Mouse (Mus musculus): Measurements from ENCODE around the gene Trem2. TPM values are rescaled to one million over a fixed set of nuclear protein-coding genes. Genes with fewer than 3 reads are reported as not detected.

The Trem2 gene
- total and polyA plus RNA-seq, 3 experiments = not detected

DNA sequence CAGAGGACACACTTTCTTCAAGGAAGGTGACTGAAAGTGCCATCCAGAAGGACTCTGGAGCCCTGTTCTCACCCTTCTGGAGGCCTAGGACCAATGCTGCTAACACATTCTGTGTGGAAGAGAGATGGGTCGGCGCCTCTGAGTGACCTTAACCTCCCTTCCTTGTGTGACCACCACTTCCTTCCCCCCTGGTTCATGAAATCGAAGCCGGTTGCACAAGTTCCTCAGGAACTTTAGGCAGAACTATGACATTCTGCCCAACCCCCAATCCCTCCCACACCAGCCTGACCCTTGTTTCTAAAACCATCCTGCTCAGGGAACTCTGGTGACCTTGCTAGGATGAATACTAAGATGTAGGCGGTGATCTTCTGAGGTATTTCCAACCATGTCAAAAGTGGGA lies 21.9 kb upstream of the Trem2 start:
- no peaks in the 10 kb centered on the region for H3K9me3 ChIP-seq (replicated peaks; ENCODE audit: low read length)
- TF ChIP-seq MAX (IDR thresholded peaks at IDR 0.05; ENCODE audit: low read length) = no peak
- H3K27me3 ChIP-seq (replicated peaks) = peaks cover 2% of the 10 kb centered on the region
- in situ Hi-C loops (cut with MboI; ENCODE audit: low pct_ligation_motif_present, low pct_unique_long_range_greater_than_20kb, low sequenced_read_pairs) = no loop called here
- H3K36me3 ChIP-seq (replicated peaks in 1 of 2; ENCODE audit: control insufficient read depth in 1 of 2, insufficient read depth in 1 of 2, low read length in 1 of 2) = peaks cover 0 to 7% of the 10 kb centered on the region in 2 experiments
- no peak for DNase-seq (ENCODE audit: extremely low read depth)
- no peak overlapping the region for H3K9ac ChIP-seq (ENCODE audit: insufficient read depth, low read depth)
- dilution Hi-C loops (cut with MboI; ENCODE audit: extremely low pct_ligation_motif_present, extremely low pct_unique_long_range_greater_than_20kb, low sequenced_read_pairs) = no loop called here
- peaks cover 3 to 30% of the 10 kb centered on the region in 2 experiments; a peak in 3 of 4 replicates for H3K4me1 ChIP-seq (ENCODE audit: control insufficient read depth in 1 of 2, insufficient read depth in 2 of 2)
- H3K27ac ChIP-seq (ENCODE audit: insufficient read depth, low read depth) = no peak overlapping the region
- no peak overlapping the region for H3K4me3 ChIP-seq (replicated peaks in 1 of 3; ENCODE audit: low read depth in 2 of 3, low read length in 2 of 3, poor library complexity in 1 of 3)
- no peak overlapping the region for H3K4me2 ChIP-seq (ENCODE audit: insufficient read depth, low read depth, poor library complexity, severe bottlenecking)
- H3K79me2 ChIP-seq (replicated peaks; ENCODE audit: control insufficient read depth, extremely low read depth, insufficient read depth, poor library complexity, severe bottlenecking) = no peaks in the 10 kb centered on the region

DNA sequence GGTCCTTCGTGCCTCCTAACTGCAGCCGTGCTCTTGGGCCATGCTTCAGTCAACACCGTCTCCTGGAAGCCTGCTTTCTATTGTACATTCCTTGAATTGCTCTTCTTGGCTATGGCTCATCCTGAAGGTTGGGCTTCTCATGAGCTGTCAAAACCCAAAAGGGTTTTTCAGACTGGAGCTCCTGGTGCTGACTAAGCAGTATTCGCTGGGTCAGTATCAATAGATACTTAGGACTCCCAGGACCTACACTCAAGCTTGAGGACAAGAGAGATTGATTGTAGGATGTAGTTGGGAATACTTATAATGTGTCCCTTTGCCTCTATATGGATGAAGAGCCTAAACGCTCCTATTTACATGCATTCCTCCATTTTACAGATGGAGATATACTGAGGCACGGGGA lies 21.1 kb upstream of the Trem2 start:
- Histone ChIP-seq H3K79me2 (replicated peaks; ENCODE audit: control insufficient read depth, extremely low read depth, insufficient read depth, poor library complexity, severe bottlenecking) (no peaks in the 10 kb centered on the region), H3K4me1 (ENCODE audit: control insufficient read depth in 1 of 2, insufficient read depth in 2 of 2) (peaks cover 3 to 27% of the 10 kb centered on the region in 2 experiments; a peak in 3 of 4 replicates), H3K9me3 (replicated peaks; ENCODE audit: low read length) (no peaks in the 10 kb centered on the region), H3K27me3 (replicated peaks) (peaks cover 5% of the 10 kb centered on the region), H3K36me3 (replicated peaks in 1 of 2; ENCODE audit: control insufficient read depth in 1 of 2, insufficient read depth in 1 of 2, low read length in 1 of 2) (peaks cover 0 to 7% of the 10 kb centered on the region in 2 experiments), H3K4me3 (replicated peaks in 1 of 3; ENCODE audit: low read depth in 2 of 3, low read length in 2 of 3, poor library complexity in 1 of 3) (no peak overlapping the region), H3K9ac (ENCODE audit: insufficient read depth, low read depth) (no peak overlapping the region), H3K27ac (ENCODE audit: insufficient read depth, low read depth) (no peak overlapping the region), H3K4me2 (ENCODE audit: insufficient read depth, low read depth, poor library complexity, severe bottlenecking) (no peak overlapping the region)
- dilution Hi-C loops (cut with MboI; ENCODE audit: extremely low pct_ligation_motif_present, extremely low pct_unique_long_range_greater_than_20kb, low sequenced_read_pairs) = no loop called here
- in situ Hi-C loops (cut with MboI; ENCODE audit: low pct_ligation_motif_present, low pct_unique_long_range_greater_than_20kb, low sequenced_read_pairs) = no loop called here
- DNase-seq (ENCODE audit: extremely low read depth) = no peak
- TF ChIP-seq CTCF (conservative IDR thresholded peaks at IDR 0.05 in 1 of 2, IDR thresholded peaks at IDR 0.05 in 1 of 2; ENCODE audit: low read depth in 2 of 2, low read length in 2 of 2) (no peak), BHLHE40 (IDR thresholded peaks at IDR 0.05; ENCODE audit: low read depth, low read length) (no peak), E2F4 (IDR thresholded peaks at IDR 0.05; ENCODE audit: insufficient replicate concordance, low read depth, low read length) (no peak), NRF1 (IDR thresholded peaks at IDR 0.05; ENCODE audit: low read depth, low read length) (no peak), MAFK (IDR thresholded peaks at IDR 0.05; ENCODE audit: insufficient replicate concordance, low read length) (peak; percentile 78), TBP (conservative IDR thresholded peaks at IDR 0.05; ENCODE audit: low read depth, low read length) (no peak), PAX5 (IDR thresholded peaks at IDR 0.05; ENCODE audit: low read length) (no peak), USF1 (IDR thresholded peaks at IDR 0.05; ENCODE audit: low read depth, low read length) (no peak)

DNA sequence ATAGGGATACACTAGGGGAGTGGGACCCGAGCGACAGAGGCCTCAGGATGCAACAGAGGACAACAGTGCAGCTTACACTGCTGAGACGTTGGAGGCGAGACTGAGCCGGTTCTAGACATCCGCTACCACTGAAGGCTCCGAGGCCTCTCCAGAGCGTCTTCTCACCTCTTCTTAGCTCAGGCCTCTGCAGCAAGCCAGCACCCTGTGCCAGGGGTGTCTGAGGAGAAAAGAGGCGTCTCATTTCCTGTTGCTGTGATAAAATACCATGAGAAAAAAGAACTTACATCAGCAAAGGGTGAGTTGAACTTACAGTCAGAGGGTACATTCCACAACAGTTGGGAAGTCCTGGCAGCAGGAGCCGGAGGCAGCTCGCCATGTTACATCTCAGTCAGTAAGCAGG lies 20.6 kb upstream of the Trem2 start:
- Histone ChIP-seq H3K4me1 (ENCODE audit: control insufficient read depth in 1 of 2, insufficient read depth in 2 of 2) (peaks cover 3 to 22% of the 10 kb centered on the region in 2 experiments; a peak in 3 of 4 replicates), H3K36me3 (replicated peaks in 1 of 2; ENCODE audit: control insufficient read depth in 1 of 2, insufficient read depth in 1 of 2, low read length in 1 of 2) (peaks cover 0 to 7% of the 10 kb centered on the region in 2 experiments), H3K27ac (ENCODE audit: insufficient read depth, low read depth) (no peak overlapping the region), H3K9ac (ENCODE audit: insufficient read depth, low read depth) (no peak overlapping the region), H3K4me3 (replicated peaks in 1 of 3; ENCODE audit: low read depth in 2 of 3, low read length in 2 of 3, poor library complexity in 1 of 3) (no peak overlapping the region), H3K79me2 (replicated peaks; ENCODE audit: control insufficient read depth, extremely low read depth, insufficient read depth, poor library complexity, severe bottlenecking) (no peaks in the 10 kb centered on the region), H3K9me3 (replicated peaks; ENCODE audit: low read length) (no peaks in the 10 kb centered on the region), H3K27me3 (replicated peaks) (peaks cover 5% of the 10 kb centered on the region), H3K4me2 (ENCODE audit: insufficient read depth, low read depth, poor library complexity, severe bottlenecking) (no peak overlapping the region)
- in situ Hi-C loops (cut with MboI; ENCODE audit: low pct_ligation_motif_present, low pct_unique_long_range_greater_than_20kb, low sequenced_read_pairs) (no loop called here), dilution Hi-C loops (cut with MboI; ENCODE audit: extremely low pct_ligation_motif_present, extremely low pct_unique_long_range_greater_than_20kb, low sequenced_read_pairs) (no loop called here)
- no peak for DNase-seq (ENCODE audit: extremely low read depth)
- TF ChIP-seq GABPA (IDR thresholded peaks at IDR 0.05; ENCODE audit: insufficient replicate concordance, low read depth, low read length) = no peak
- TF ChIP-seq ZNF384 (IDR thresholded peaks at IDR 0.05; ENCODE audit: low read depth, low read length) = no peak
- TF ChIP-seq TBP (conservative IDR thresholded peaks at IDR 0.05; ENCODE audit: low read depth, low read length) = no peak
- no peak for TF ChIP-seq NELFE (IDR thresholded peaks at IDR 0.05; ENCODE audit: low read depth, low read length)
- no peak for TF ChIP-seq JUND (conservative IDR thresholded peaks at IDR 0.05; ENCODE audit: low read depth, low read length)
- no peak for TF ChIP-seq MAZ (IDR thresholded peaks at IDR 0.05; ENCODE audit: low read depth, low read length)
- TF ChIP-seq PAX5 (IDR thresholded peaks at IDR 0.05; ENCODE audit: low read length) = no peak
- TF ChIP-seq IRF4 (IDR thresholded peaks at IDR 0.05; ENCODE audit: low read depth, low read length) = no peak
- no peak for TF ChIP-seq CHD2 (IDR thresholded peaks at IDR 0.05; ENCODE audit: low read length)
- no peak for TF ChIP-seq CTCF (conservative IDR thresholded peaks at IDR 0.05 in 1 of 2, IDR thresholded peaks at IDR 0.05 in 1 of 2; ENCODE audit: low read depth in 2 of 2, low read length in 2 of 2)

Data from CH12.LX (cell line).